Mouse (Mus musculus): ENCODE results near the gene Rps27. TPM values are rescaled to one million over a fixed set of nuclear protein-coding genes. Genes with fewer than 3 reads are reported as not detected.

Rps27 gene
- total and polyA plus RNA-seq, 2 experiments from 2014 or later = 821 to 2,807 TPM

DNA sequence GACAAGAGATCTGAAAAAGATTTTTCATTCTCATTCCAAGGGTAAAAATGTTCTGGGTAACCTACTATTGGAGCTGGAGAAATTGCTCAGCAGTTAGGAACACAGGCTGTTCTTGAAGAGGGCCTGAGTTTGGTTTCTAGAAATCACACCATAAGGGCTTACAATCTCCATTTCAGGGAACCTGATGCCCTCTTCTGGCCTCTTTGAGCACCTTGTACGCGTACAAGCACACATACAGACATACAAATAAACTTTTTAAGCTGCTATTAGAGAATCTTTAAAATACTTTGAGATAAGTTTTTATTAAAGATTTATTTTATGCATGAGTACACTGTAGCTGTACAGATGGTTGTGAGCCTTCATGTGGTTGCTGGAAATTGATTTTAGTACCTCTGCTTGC lies 8.9 kb downstream of the Rps27 start:
- ATAC-seq (ENCODE audit: low FRiP score) (no peak), DNase-seq (ENCODE audit: low spot score) (no peak)
- H3K4me3 ChIP-seq (ENCODE audit: low read depth, low read length) = no peak overlapping the region
- H3K9me3 ChIP-seq (ENCODE audit: low read length) = no peaks in the 10 kb centered on the region
- H3K9ac ChIP-seq (replicated peaks; ENCODE audit: low read length, poor library complexity, severe bottlenecking) = no peak overlapping the region
- no peaks in the 10 kb centered on the region for H3K4me1 ChIP-seq (ENCODE audit: insufficient read depth, low read length)
- H3K27me3 ChIP-seq (ENCODE audit: insufficient read depth, low read length) = no peaks in the 10 kb centered on the region
- no peak overlapping the region for H3K27ac ChIP-seq (ENCODE audit: low read depth, low read length)
- WGBS = 91% methylated on average over 2 of the region's 2 CpGs
- no peak for TF ChIP-seq CTCF (IDR thresholded peaks at IDR 0.05)
- H3K36me3 ChIP-seq (ENCODE audit: insufficient read depth, low read length) = peaks cover 13% of the 10 kb centered on the region; the same call in 1 of the 2 replicates
- no peak overlapping the region for H3K4me2 ChIP-seq (ENCODE audit: low read depth, low read length, poor library complexity, severe bottlenecking)

DNA sequence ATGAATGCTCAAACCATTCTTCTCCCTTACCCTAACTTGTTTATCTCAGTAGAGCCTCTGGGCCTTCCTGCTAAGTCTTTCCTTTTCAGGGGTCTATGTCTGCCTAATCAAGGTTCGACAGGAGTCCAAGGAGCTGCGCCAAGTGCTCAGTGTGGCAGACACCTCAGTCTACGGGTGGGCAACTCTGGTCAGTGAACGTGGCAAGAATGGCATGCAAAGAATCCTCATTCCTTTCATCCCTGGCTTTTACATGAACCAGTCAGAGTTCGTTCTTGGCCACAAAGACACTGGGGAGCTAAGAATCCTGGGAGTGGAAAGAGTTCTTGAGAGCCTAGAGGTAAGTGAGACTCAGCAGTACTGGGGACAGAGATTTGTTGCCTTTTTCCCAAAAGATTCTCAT lies 9.8 kb downstream of the Rps27 start:
- no peak for TF ChIP-seq CTCF (IDR thresholded peaks at IDR 0.05)
- Histone ChIP-seq H3K4me1 (ENCODE audit: insufficient read depth, low read length) (no peaks in the 10 kb centered on the region), H3K9me3 (ENCODE audit: low read length) (no peaks in the 10 kb centered on the region), H3K36me3 (ENCODE audit: insufficient read depth, low read length) (peaks cover 8% of the 10 kb centered on the region; the same call in 1 of the 2 replicates), H3K27me3 (ENCODE audit: insufficient read depth, low read length) (no peaks in the 10 kb centered on the region), H3K4me2 (ENCODE audit: low read depth, low read length, poor library complexity, severe bottlenecking) (no peak overlapping the region), H3K4me3 (ENCODE audit: low read depth, low read length) (no peak overlapping the region), H3K9ac (replicated peaks; ENCODE audit: low read length, poor library complexity, severe bottlenecking) (no peak overlapping the region), H3K27ac (ENCODE audit: low read depth, low read length) (no peak overlapping the region)
- 80% methylated on average over 5 of the region's 5 CpGs for WGBS
- ATAC-seq (ENCODE audit: low FRiP score) = no peak
- no peak for DNase-seq (ENCODE audit: low spot score)

DNA sequence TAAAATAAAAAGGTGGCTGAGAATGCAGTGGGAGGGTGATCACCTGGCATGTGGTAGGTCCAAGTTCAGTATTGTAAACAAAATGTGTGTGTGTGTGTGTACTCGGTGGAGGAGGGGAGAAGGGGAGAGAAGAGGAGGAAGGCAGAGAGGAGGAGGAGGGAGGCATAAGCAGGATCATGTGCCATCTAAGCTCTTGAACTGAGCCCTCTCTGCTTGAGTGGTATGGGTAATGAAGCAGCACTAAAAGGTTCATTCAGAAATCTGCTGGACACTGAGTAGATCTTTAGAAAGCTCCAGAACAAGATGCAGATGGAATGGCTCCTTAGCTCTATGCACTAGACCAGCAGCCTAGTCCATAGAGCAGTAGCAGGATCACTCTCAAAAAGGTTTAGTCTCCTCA lies 10.6 kb downstream of the Rps27 start:
- no peak overlapping the region for H3K27ac ChIP-seq (ENCODE audit: low read depth, low read length)
- H3K4me1 ChIP-seq (ENCODE audit: insufficient read depth, low read length) = no peaks in the 10 kb centered on the region
- no peak overlapping the region for H3K4me2 ChIP-seq (ENCODE audit: low read depth, low read length, poor library complexity, severe bottlenecking)
- H3K36me3 ChIP-seq (ENCODE audit: insufficient read depth, low read length) = 0 out of 2 replicates have a peak, but pooled peaks cover 3% of the 10 kb centered on the region
- WGBS = 88% methylated on average over 1 of the region's 1 CpGs
- no peak overlapping the region for H3K9ac ChIP-seq (replicated peaks; ENCODE audit: low read length, poor library complexity, severe bottlenecking)
- ATAC-seq (ENCODE audit: low FRiP score) (no peak), DNase-seq (ENCODE audit: low spot score) (no peak)
- no peak for TF ChIP-seq CTCF (IDR thresholded peaks at IDR 0.05)
- H3K9me3 ChIP-seq (ENCODE audit: low read length) = no peaks in the 10 kb centered on the region
- no peaks in the 10 kb centered on the region for H3K27me3 ChIP-seq (ENCODE audit: insufficient read depth, low read length)
- H3K4me3 ChIP-seq (ENCODE audit: low read depth, low read length) = no peak overlapping the region

DNA sequence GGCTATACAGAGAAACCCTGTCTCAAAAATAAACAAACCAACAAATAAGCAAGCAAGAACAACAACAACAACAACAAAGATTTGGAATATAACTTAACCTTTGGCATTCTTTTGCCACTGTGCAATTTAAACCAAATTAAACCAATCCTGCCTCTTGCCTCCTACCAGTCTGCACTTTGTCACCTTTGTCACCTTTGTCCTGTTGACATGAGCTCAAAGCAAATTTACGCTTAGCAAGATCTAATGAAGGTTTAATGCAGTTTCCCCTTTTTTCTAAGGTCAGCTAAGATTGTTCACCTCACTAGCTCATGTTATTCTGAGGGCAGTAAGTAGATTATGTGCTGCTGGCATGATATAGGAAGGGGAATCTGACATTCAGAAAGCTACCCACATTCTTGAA lies 15.9 kb downstream of the Rps27 start:
- 91% methylated on average over 1 of the region's 1 CpGs for WGBS
- H3K4me1 ChIP-seq (ENCODE audit: insufficient read depth, low read length) = no peaks in the 10 kb centered on the region
- no peak overlapping the region for H3K9ac ChIP-seq (replicated peaks; ENCODE audit: low read length, poor library complexity, severe bottlenecking)
- no peaks in the 10 kb centered on the region for H3K36me3 ChIP-seq (ENCODE audit: insufficient read depth, low read length)
- no peak overlapping the region for H3K4me3 ChIP-seq (ENCODE audit: low read depth, low read length)
- no peak overlapping the region for H3K4me2 ChIP-seq (ENCODE audit: low read depth, low read length, poor library complexity, severe bottlenecking)
- no peak for TF ChIP-seq CTCF (IDR thresholded peaks at IDR 0.05)
- DNase-seq (ENCODE audit: low spot score) = no peak
- H3K9me3 ChIP-seq (ENCODE audit: low read length) = no peaks in the 10 kb centered on the region
- no peak overlapping the region for H3K27ac ChIP-seq (ENCODE audit: low read depth, low read length)
- ATAC-seq (ENCODE audit: low FRiP score) = no peak
- no peaks in the 10 kb centered on the region for H3K27me3 ChIP-seq (ENCODE audit: insufficient read depth, low read length)

DNA sequence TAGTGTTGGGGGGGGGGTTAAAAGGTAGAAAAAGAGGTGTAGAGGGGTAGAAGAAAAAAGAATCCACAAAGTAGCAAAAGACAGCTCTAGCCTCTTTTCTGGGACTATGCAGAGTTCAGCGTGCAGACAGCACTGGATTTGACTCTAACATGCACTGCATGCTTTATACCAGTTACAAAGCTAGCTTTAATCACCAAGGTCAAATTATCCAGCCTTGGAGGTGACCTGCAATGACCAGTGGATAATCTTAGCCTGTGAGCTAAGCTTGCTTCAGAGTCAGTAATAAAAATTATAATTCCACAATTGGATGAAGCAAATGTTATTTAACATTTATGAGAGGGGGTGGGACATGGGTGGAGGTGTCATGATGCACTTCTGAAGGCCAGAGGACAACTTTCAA lies 17.8 kb downstream of the Rps27 start:
- DNase-seq (ENCODE audit: low spot score) (no peak), ATAC-seq (ENCODE audit: low FRiP score) (no peak)
- no peak for TF ChIP-seq CTCF (IDR thresholded peaks at IDR 0.05)
- WGBS = 83% methylated on average over 1 of the region's 1 CpGs
- no peak overlapping the region for H3K27ac ChIP-seq (ENCODE audit: low read depth, low read length)
- H3K9ac ChIP-seq (replicated peaks; ENCODE audit: low read length, poor library complexity, severe bottlenecking) = no peak overlapping the region
- H3K4me3 ChIP-seq (ENCODE audit: low read depth, low read length) = no peak overlapping the region
- no peaks in the 10 kb centered on the region for H3K27me3 ChIP-seq (ENCODE audit: insufficient read depth, low read length)
- no peaks in the 10 kb centered on the region for H3K4me1 ChIP-seq (ENCODE audit: insufficient read depth, low read length)
- no peak overlapping the region for H3K4me2 ChIP-seq (ENCODE audit: low read depth, low read length, poor library complexity, severe bottlenecking)
- H3K9me3 ChIP-seq (ENCODE audit: low read length) = no peaks in the 10 kb centered on the region
- H3K36me3 ChIP-seq (ENCODE audit: insufficient read depth, low read length) = no peaks in the 10 kb centered on the region

DNA sequence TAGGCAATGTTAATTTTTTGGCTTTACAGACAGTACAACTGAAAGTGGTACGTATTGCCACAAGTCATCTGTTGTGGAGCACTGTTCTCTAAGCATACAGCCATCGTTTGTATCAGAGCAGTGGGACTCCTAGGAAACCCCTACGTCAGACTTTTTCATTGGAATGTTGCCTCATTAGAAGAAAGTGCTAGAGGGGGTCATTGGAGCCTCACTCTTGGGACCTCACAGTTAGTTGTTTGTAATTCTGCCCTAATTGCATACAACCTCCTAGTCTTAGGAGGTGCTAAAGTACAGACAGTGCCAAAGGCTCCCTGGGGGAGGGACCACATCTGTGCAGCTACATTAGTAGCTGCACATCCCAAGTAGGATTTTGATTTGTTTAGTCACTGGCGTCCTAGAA lies 18.7 kb downstream of the Rps27 start:
- H3K4me3 ChIP-seq (ENCODE audit: low read depth, low read length) = no peak overlapping the region
- no peaks in the 10 kb centered on the region for H3K36me3 ChIP-seq (ENCODE audit: insufficient read depth, low read length)
- no peaks in the 10 kb centered on the region for H3K4me1 ChIP-seq (ENCODE audit: insufficient read depth, low read length)
- H3K4me2 ChIP-seq (ENCODE audit: low read depth, low read length, poor library complexity, severe bottlenecking) = no peak overlapping the region
- H3K27me3 ChIP-seq (ENCODE audit: insufficient read depth, low read length) = no peaks in the 10 kb centered on the region
- WGBS = 68% methylated on average over 4 of the region's 4 CpGs
- no peaks in the 10 kb centered on the region for H3K9me3 ChIP-seq (ENCODE audit: low read length)
- H3K27ac ChIP-seq (ENCODE audit: low read depth, low read length) = no peak overlapping the region
- DNase-seq (ENCODE audit: low spot score) = peak; percentile 18
- no peak for TF ChIP-seq CTCF (IDR thresholded peaks at IDR 0.05)
- no peak overlapping the region for H3K9ac ChIP-seq (replicated peaks; ENCODE audit: low read length, poor library complexity, severe bottlenecking)
- no peak for ATAC-seq (ENCODE audit: low FRiP score)

Measured in midbrain, postnatal 0 days (tissue).